Comparison of ENCODE assay signal across 20 mouse cellular contexts in genomic region chr10:98704559-98704958, GRCm38 (mm10).
DNase-seq lines count a peak whose midpoint lies in the region; ATAC-seq and TF ChIP-seq lines count a peak whose summit lies in the region.
"Had no signal": no experiment of that assay in that cellular context is flagged by ENCODE, and none has a peak within 500 bp of the region (broad histone marks: within the 10 kb centered on the region; RNA-seq: fewer than 3 reads in every experiment).

No protein-coding gene starts in this region.

- WGBS in limb, embryonic 14.5 days: 70% methylated on average over 6 of the region's 6 CpGs
- WGBS in limb, embryonic 10.5 days: 87% methylated on average over 6 of the region's 6 CpGs
- 60% methylated on average over 6 of the region's 6 CpGs for WGBS in intestine, embryonic 16.5 days
- 91% methylated on average over 6 of the region's 6 CpGs for WGBS in forebrain, embryonic 13.5 days

- H3K9ac ChIP-seq in limb, embryonic 14.5 days (ENCODE audit: low read depth, low read length, severe bottlenecking): no peak overlapping the region
- H3K9ac ChIP-seq in intestine, embryonic 16.5 days (ENCODE audit: low read depth, low read length): no peak overlapping the region
- H3K9ac ChIP-seq in forebrain, embryonic 13.5 days: no peak overlapping the region
- H3K9ac ChIP-seq: embryonic facial prominence, embryonic 12.5 days; hindbrain, embryonic 14.5 days; liver, embryonic 13.5 days had no signal

- no peaks in the 10 kb centered on the region for H3K4me1 ChIP-seq in limb, embryonic 14.5 days (ENCODE audit: control insufficient read depth, insufficient read depth, low read length)
- no peaks in the 10 kb centered on the region for H3K4me1 ChIP-seq in limb, embryonic 10.5 days
- peaks cover 2% of the 10 kb centered on the region; the same call in 1 of the 2 replicates for H3K4me1 ChIP-seq in intestine, embryonic 16.5 days (ENCODE audit: control insufficient read depth, insufficient read depth, low read length)
- H3K4me1 ChIP-seq in forebrain, embryonic 13.5 days: no peaks in the 10 kb centered on the region
- H3K4me1 ChIP-seq: embryonic facial prominence, embryonic 12.5 days; liver, embryonic 13.5 days; megakaryocyte, embryonic 14.5 days had no signal

- H3K36me3 ChIP-seq in limb, embryonic 14.5 days (ENCODE audit: control insufficient read depth, insufficient read depth, low read length): no peaks in the 10 kb centered on the region
- H3K36me3 ChIP-seq in limb, embryonic 10.5 days: no peaks in the 10 kb centered on the region
- no peaks in the 10 kb centered on the region for H3K36me3 ChIP-seq in intestine, embryonic 16.5 days (ENCODE audit: control insufficient read depth, insufficient read depth, low read length)
- no peaks in the 10 kb centered on the region for H3K36me3 ChIP-seq in forebrain, embryonic 13.5 days (ENCODE audit: poor library complexity, severe bottlenecking)
- H3K36me3 ChIP-seq: embryonic facial prominence, embryonic 12.5 days; liver, embryonic 13.5 days had no signal

- H3K27ac ChIP-seq in limb, embryonic 14.5 days (replicated peaks; ENCODE audit: low read depth, low read length): no peak overlapping the region
- H3K27ac ChIP-seq in limb, embryonic 10.5 days: no peak overlapping the region
- H3K27ac ChIP-seq in intestine, embryonic 16.5 days (ENCODE audit: low read length): no peak overlapping the region
- H3K27ac ChIP-seq in forebrain, embryonic 13.5 days: no peak overlapping the region
- H3K27ac ChIP-seq: embryonic facial prominence, embryonic 12.5 days; hindbrain, embryonic 14.5 days; liver, embryonic 13.5 days had no signal

- DNase-seq in limb, embryonic 14.5 days (ENCODE audit: low spot score): peak; percentile 35
- no peak for DNase-seq in limb, embryonic 10.5 days (ENCODE audit: low spot score)
- peak; percentile 23 for DNase-seq in lung, postnatal 10 days
- DNase-seq in right cerebral cortex, postnatal 25 days: no peak
- DNase-seq: adrenal gland, postnatal 25 days; cerebellum, adult 18-20 months; gastrocnemius, postnatal 14 days; kidney, adult 18-20 months; kidney, postnatal 4 days; layer of hippocampus, postnatal 36 days; left cerebral cortex, postnatal 4 days; liver, embryonic 13.5 days; thymus, postnatal 4 days had no signal

- no peak for TF ChIP-seq POLR2A in limb, embryonic 14.5 days (IDR thresholded peaks at IDR 0.05; ENCODE audit: borderline replicate concordance, extremely low read depth, insufficient read depth, insufficient read length)

- no peak overlapping the region for H3K4me3 ChIP-seq in limb, embryonic 14.5 days (replicated peaks; ENCODE audit: low read length)
- H3K4me3 ChIP-seq in limb, embryonic 10.5 days: no peak overlapping the region
- no peak overlapping the region for H3K4me3 ChIP-seq in intestine, embryonic 16.5 days (ENCODE audit: low read length)
- no peak overlapping the region for H3K4me3 ChIP-seq in forebrain, embryonic 13.5 days
- H3K4me3 ChIP-seq: embryonic facial prominence, embryonic 12.5 days; liver, embryonic 13.5 days; megakaryocyte, embryonic 14.5 days had no signal

- H3K9me3 ChIP-seq in limb, embryonic 14.5 days (ENCODE audit: control insufficient read depth, low read length): no peaks in the 10 kb centered on the region
- no peaks in the 10 kb centered on the region for H3K9me3 ChIP-seq in limb, embryonic 10.5 days (replicated peaks)
- H3K9me3 ChIP-seq in intestine, embryonic 16.5 days (ENCODE audit: control insufficient read depth, low read length): no peaks in the 10 kb centered on the region
- no peaks in the 10 kb centered on the region for H3K9me3 ChIP-seq in forebrain, embryonic 13.5 days (replicated peaks)
- H3K9me3 ChIP-seq: embryonic facial prominence, embryonic 12.5 days; liver, embryonic 13.5 days; megakaryocyte, embryonic 14.5 days had no signal

- H3K27me3 ChIP-seq in limb, embryonic 14.5 days (ENCODE audit: control insufficient read depth, insufficient read depth, low read length): no peaks in the 10 kb centered on the region
- H3K27me3 ChIP-seq in limb, embryonic 10.5 days (ENCODE audit: low read depth, poor library complexity, severe bottlenecking): no peaks in the 10 kb centered on the region
- no peaks in the 10 kb centered on the region for H3K27me3 ChIP-seq in intestine, embryonic 16.5 days (replicated peaks; ENCODE audit: control insufficient read depth, insufficient read depth, low read length)
- H3K27me3 ChIP-seq in forebrain, embryonic 13.5 days: no peaks in the 10 kb centered on the region
- H3K27me3 ChIP-seq: embryonic facial prominence, embryonic 12.5 days; liver, embryonic 13.5 days; megakaryocyte, embryonic 14.5 days had no signal

- peak; percentile 37; the same call in 1 of the 2 replicates for ATAC-seq in limb, embryonic 14.5 days (ENCODE audit: low FRiP score, low read depth)
- ATAC-seq in intestine, embryonic 16.5 days: peak; percentile 87
- ATAC-seq in forebrain, embryonic 13.5 days: no peak
- no peak for ATAC-seq in erythroid progenitor cell, adult 5-6 weeks (replicated peaks; ENCODE audit: low FRiP score, poor library complexity, severe bottlenecking)
- ATAC-seq: midbrain, embryonic 16.5 days had no signal

- H3K4me2 ChIP-seq in limb, embryonic 14.5 days (replicated peaks; ENCODE audit: low read depth, low read length, severe bottlenecking): no peak overlapping the region
- H3K4me2 ChIP-seq in intestine, embryonic 16.5 days (ENCODE audit: low read depth, low read length): no peak overlapping the region
- H3K4me2 ChIP-seq in forebrain, embryonic 13.5 days: no peak overlapping the region
- H3K4me2 ChIP-seq: embryonic facial prominence, embryonic 12.5 days; hindbrain, embryonic 14.5 days; liver, embryonic 13.5 days had no signal

Comparison
In these comparisons a context has a peak if more than half of its experiments do, and no peak if none do; other contexts are left out.
1. DNase-seq: peak in limb, embryonic 14.5 days (single experiment) and lung, postnatal 10 days (single experiment); none in limb, embryonic 10.5 days (single experiment) and right cerebral cortex, postnatal 25 days (single experiment).
2. ATAC-seq: peak in limb, embryonic 14.5 days (single experiment) and intestine, embryonic 16.5 days (single experiment); none in forebrain, embryonic 13.5 days (single experiment) and erythroid progenitor cell, adult 5-6 weeks (single experiment).